Mouse (Mus musculus): Measurements from ENCODE around the gene Acrbp. TPM values are rescaled to one million over a fixed set of nuclear protein-coding genes. Genes with fewer than 3 reads are reported as not detected.
"Not testable (repeated sequence)": the region's sequence is repeated elsewhere in the genome, so short reads cannot be mapped to it uniquely, and the experiment has no call there.

Acrbp gene
- polyA plus RNA-seq, 1 experiment = 34.4 TPM

DNA sequence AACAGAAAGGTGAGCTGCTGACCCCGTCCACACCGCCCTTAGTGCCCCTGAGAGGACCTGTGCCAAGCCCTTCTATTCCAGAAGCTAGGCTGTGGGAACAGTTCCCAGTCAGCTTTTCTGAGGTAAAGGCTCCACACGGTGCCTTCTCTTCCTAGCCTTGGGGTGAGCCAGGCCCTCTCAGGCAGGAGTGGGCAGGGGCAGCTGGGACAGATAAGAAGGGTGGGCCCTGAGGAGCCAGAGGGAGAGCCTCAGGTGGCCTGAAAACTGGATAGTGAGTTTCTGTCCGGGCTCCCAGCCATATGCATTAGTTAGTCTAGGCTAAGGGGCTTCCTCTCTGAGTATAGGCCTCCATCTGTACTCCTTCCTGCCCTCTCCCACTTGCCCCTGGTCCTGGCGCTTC lies 13.0 kb downstream of the Acrbp start:
- TF ChIP-seq CTCF (IDR thresholded peaks at IDR 0.05; ENCODE audit: extremely low read depth, insufficient read depth, insufficient read length, insufficient replicate concordance) (no peak), POLR2A (IDR thresholded peaks at IDR 0.05; ENCODE audit: low read depth, low read length) (no peak)
- Histone ChIP-seq H3K36me3 (ENCODE audit: control insufficient read depth, insufficient read depth, low read length) (no peaks in the 10 kb centered on the region), H3K4me3 (ENCODE audit: extremely low read depth, insufficient read depth, insufficient read length) (no peak overlapping the region), H3K27ac (ENCODE audit: insufficient read depth, low read length) (no peak overlapping the region), H3K27me3 (ENCODE audit: control insufficient read depth, insufficient read depth, low read length) (no peaks in the 10 kb centered on the region), H3K4me1 (ENCODE audit: control insufficient read depth, insufficient read depth, insufficient read length) (no peaks in the 10 kb centered on the region)
- 86% methylated on average over 5 of the region's 5 CpGs for WGBS
- no peak for DNase-seq (ENCODE audit: low read depth in 1 of 2, low spot score in 2 of 2)

DNA sequence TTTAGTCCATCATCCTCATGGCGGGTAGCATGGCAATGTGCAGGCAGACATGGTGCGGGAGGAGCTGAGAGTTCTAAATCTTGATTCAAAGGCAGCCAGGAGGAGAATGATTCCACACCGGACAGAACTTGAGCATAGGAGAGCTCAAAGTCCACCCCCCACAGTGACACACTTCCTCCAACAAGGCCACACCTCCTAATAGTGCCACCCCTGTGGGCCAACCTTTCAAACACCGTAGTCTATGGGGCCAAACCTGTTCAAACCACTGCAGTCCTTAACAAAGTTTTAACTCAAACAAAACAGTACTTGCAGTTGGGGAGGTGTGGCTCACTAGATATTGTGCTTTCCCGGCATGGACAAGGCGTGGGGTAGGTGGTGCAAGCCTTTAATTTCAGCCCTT lies 14.4 kb downstream of the Acrbp start:
- Histone ChIP-seq H3K4me3 (ENCODE audit: extremely low read depth, insufficient read depth, insufficient read length) (no peak overlapping the region), H3K27ac (ENCODE audit: insufficient read depth, low read length) (no peak overlapping the region), H3K27me3 (ENCODE audit: control insufficient read depth, insufficient read depth, low read length) (no peaks in the 10 kb centered on the region), H3K4me1 (ENCODE audit: control insufficient read depth, insufficient read depth, insufficient read length) (no peaks in the 10 kb centered on the region), H3K36me3 (ENCODE audit: control insufficient read depth, insufficient read depth, low read length) (no peaks in the 10 kb centered on the region)
- WGBS = 86% methylated on average over 6 of the region's 6 CpGs
- no peak for DNase-seq (ENCODE audit: low read depth in 1 of 2, low spot score in 2 of 2)
- TF ChIP-seq CTCF (IDR thresholded peaks at IDR 0.05; ENCODE audit: extremely low read depth, insufficient read depth, insufficient read length, insufficient replicate concordance) (no peak), POLR2A (IDR thresholded peaks at IDR 0.05; ENCODE audit: low read depth, low read length) (no peak)

DNA sequence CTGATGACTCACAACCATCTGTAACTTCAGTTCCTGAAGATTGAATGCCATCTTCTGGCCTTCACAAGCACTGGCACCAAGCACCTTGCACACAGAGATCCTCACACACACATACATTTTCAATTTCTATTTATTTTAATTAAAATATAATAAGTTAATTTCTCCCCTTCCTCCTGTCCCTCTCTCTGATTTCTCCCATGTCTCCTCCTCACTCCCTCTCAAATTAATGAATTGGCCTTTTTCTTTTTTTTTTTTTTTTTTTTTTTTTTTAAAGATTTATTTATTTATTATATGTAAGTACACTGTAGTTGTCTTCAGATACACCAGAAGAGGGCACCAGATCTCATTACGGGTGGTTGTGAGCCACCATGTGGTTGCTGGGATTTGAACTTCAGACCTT lies 15.7 kb downstream of the Acrbp start:
- not testable (repeated sequence) for H3K4me1 ChIP-seq (ENCODE audit: control insufficient read depth, insufficient read depth, insufficient read length); DNase-seq (ENCODE audit: low read depth in 1 of 2, low spot score in 2 of 2); H3K27me3 ChIP-seq (ENCODE audit: control insufficient read depth, insufficient read depth, low read length); H3K27ac ChIP-seq (ENCODE audit: insufficient read depth, low read length); H3K4me3 ChIP-seq (ENCODE audit: extremely low read depth, insufficient read depth, insufficient read length); H3K36me3 ChIP-seq (ENCODE audit: control insufficient read depth, insufficient read depth, low read length)
- WGBS = no CpG with 5 or more reads among the region's 1 CpGs

GRCm38 (mm10) chr6:125067571-125067995 lies 18.1 kb downstream of the Acrbp start, which contains the start of gene Lpar5:
Gene Lpar5 (plus strand): TSS chr6:125067920.
- no peaks in the 10 kb centered on the region for H3K27me3 ChIP-seq (ENCODE audit: control insufficient read depth, insufficient read depth, low read length)
- peaks cover 2% of the 10 kb centered on the region; the same call in 1 of the 2 replicates for H3K4me1 ChIP-seq (ENCODE audit: control insufficient read depth, insufficient read depth, insufficient read length)
- peak in 1 of 2 experiments; percentile 14 for DNase-seq (ENCODE audit: low read depth in 1 of 2, low spot score in 2 of 2)
- H3K36me3 ChIP-seq (ENCODE audit: control insufficient read depth, insufficient read depth, low read length) = no peaks in the 10 kb centered on the region
- peak within 1 kb of the TSS; percentile 57 for H3K27ac ChIP-seq (ENCODE audit: insufficient read depth, low read length)
- TF ChIP-seq POLR2A (IDR thresholded peaks at IDR 0.05; ENCODE audit: low read depth, low read length) (no peak), CTCF (IDR thresholded peaks at IDR 0.05; ENCODE audit: extremely low read depth, insufficient read depth, insufficient read length, insufficient replicate concordance) (no peak)
- 72% methylated on average over 8 of the region's 8 CpGs for whole genome bisulfite sequencing
- 0 out of 2 replicates have a peak within 1 kb of the TSS, but pooled peaks have one; percentile 7 for H3K4me3 ChIP-seq (ENCODE audit: extremely low read depth, insufficient read depth, insufficient read length)

DNA sequence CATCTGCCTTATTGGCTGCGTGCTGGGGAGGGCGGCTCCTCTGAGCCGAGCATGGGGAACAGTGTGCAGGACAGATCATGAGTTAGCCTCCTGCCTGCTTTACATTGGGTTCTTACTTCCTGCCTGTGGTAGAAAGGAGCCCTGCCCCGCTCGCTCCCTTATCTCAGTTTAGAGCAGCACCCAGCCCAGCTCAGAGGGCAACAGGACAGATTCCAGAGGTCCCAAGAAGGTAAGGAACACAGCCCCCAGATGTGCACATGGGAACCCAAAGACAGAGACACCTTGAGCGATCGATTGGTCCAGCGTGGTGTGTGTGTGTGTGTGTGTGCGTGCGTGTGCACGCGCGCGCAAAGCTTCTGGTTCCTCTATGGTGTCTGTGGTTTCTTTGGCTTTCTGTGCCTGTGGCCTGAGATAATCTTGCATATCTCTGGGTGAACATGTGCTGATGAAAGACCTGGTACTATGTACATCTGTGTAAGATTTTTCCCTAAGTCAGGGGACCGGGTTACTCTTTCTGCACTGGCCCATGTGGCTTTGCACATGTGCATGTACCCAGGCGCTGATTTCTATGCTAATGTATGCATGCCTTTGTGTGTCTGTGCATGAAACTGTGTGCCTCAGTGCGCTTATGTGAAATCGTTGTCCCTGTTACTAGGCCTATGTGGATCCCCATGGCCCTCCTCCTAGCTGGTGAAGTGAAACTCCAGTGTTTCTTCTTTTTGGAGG lies 21.8 kb downstream of the Acrbp start:
- 0 out of 2 replicates have a peak, but pooled peaks cover 1% of the 10 kb centered on the region for H3K36me3 ChIP-seq (ENCODE audit: control insufficient read depth, insufficient read depth, low read length)
- peak; percentile 58 to 73 for DNase-seq (ENCODE audit: low read depth in 1 of 2, low spot score in 2 of 2)
- WGBS = 10% methylated on average over 18 of the region's 18 CpGs
- H3K4me3 ChIP-seq (ENCODE audit: extremely low read depth, insufficient read depth, insufficient read length) = peak overlapping the region; percentile 63
- H3K27me3 ChIP-seq (ENCODE audit: control insufficient read depth, insufficient read depth, low read length) = no peaks in the 10 kb centered on the region
- H3K4me1 ChIP-seq (ENCODE audit: control insufficient read depth, insufficient read depth, insufficient read length) = peaks cover 18% of the 10 kb centered on the region; the same call in 1 of the 2 replicates
- TF ChIP-seq POLR2A (IDR thresholded peaks at IDR 0.05; ENCODE audit: low read depth, low read length) = peak; percentile 18; the same call in 1 of the 2 replicates
- TF ChIP-seq CTCF (IDR thresholded peaks at IDR 0.05; ENCODE audit: extremely low read depth, insufficient read depth, insufficient read length, insufficient replicate concordance) = no peak
- H3K27ac ChIP-seq (ENCODE audit: insufficient read depth, low read length) = peak overlapping the region; percentile 84

DNA sequence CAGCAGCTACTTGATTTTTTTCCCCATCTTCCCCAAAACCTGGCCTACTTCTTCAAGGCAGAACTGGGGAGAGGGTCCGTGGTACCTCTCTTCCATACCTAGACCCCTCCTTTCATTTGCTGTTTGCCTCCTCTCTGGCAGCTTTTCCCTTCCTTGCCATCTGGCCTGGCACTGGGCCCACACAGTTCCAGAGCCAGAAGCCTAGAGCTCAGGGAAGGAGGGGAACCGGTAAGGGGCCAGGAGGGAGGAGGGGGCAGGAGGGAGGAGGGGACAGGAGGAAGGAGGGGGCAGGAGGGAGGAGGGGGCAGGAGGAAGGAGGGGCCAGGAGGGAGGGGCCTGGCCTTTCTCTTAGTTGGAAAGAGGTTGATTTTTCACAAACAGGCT lies 22.4 kb downstream of the Acrbp start:
- Histone ChIP-seq H3K27me3 (ENCODE audit: control insufficient read depth, insufficient read depth, low read length) (no peaks in the 10 kb centered on the region), H3K27ac (ENCODE audit: insufficient read depth, low read length) (peak overlapping the region; percentile 84), H3K36me3 (ENCODE audit: control insufficient read depth, insufficient read depth, low read length) (0 out of 2 replicates have a peak, but pooled peaks cover 1% of the 10 kb centered on the region), H3K4me3 (ENCODE audit: extremely low read depth, insufficient read depth, insufficient read length) (peak overlapping the region; percentile 63), H3K4me1 (ENCODE audit: control insufficient read depth, insufficient read depth, insufficient read length) (peaks cover 18% of the 10 kb centered on the region; the same call in 1 of the 2 replicates)
- 0% methylated on average over 2 of the region's 2 CpGs for WGBS
- no peak for TF ChIP-seq POLR2A (IDR thresholded peaks at IDR 0.05; ENCODE audit: low read depth, low read length)
- no peak for TF ChIP-seq CTCF (IDR thresholded peaks at IDR 0.05; ENCODE audit: extremely low read depth, insufficient read depth, insufficient read length, insufficient replicate concordance)
- peak in 1 of 2 experiments; percentile 29 for DNase-seq (ENCODE audit: low read depth in 1 of 2, low spot score in 2 of 2)

- 14% methylated on average over 8 of the region's 8 CpGs for whole genome bisulfite sequencing
- Histone ChIP-seq H3K36me3 (ENCODE audit: control insufficient read depth, insufficient read depth, low read length) (peaks cover 2% of the 10 kb centered on the region; the same call in 1 of the 2 replicates), H3K27me3 (ENCODE audit: control insufficient read depth, insufficient read depth, low read length) (no peaks in the 10 kb centered on the region), H3K4me3 (ENCODE audit: extremely low read depth, insufficient read depth, insufficient read length) (0 out of 2 replicates have a peak overlapping the region, but pooled peaks have one; percentile 7), H3K4me1 (ENCODE audit: control insufficient read depth, insufficient read depth, insufficient read length) (peaks cover 18% of the 10 kb centered on the region; the same call in 1 of the 2 replicates), H3K27ac (ENCODE audit: insufficient read depth, low read length) (peak overlapping the region; percentile 30)
- peak in 1 of 2 experiments; percentile 7 for DNase-seq (ENCODE audit: low read depth in 1 of 2, low spot score in 2 of 2)
- TF ChIP-seq POLR2A (IDR thresholded peaks at IDR 0.05; ENCODE audit: low read depth, low read length) (no peak), CTCF (IDR thresholded peaks at IDR 0.05; ENCODE audit: extremely low read depth, insufficient read depth, insufficient read length, insufficient replicate concordance) (no peak)
Observed at GRCm38 (mm10) chr6:125073825-125074224, 24.3 kb downstream of the Acrbp start.
